Comparison of ENCODE assay signal across 8 mouse cellular contexts in genomic region chrX:99003046-99003445, GRCm38 (mm10). TPM values are rescaled to one million over a fixed set of nuclear protein-coding genes. Genes with fewer than 3 reads are reported as not detected.
A peak's percentile ranks its signal among the peaks of the same experiment; 100 is the strongest.
DNase-seq lines count a peak whose midpoint lies in the region; ATAC-seq and TF ChIP-seq lines count a peak whose summit lies in the region.

Gene Stard8, plus strand, starts transcription at chrX:99003248.

- 50% methylated on average over 9 of the region's 9 CpGs for WGBS in kidney, postnatal 0 days

- H3K4me1 ChIP-seq in kidney, postnatal 0 days (replicated peaks; ENCODE audit: insufficient read depth, low read length): no peaks in the 10 kb centered on the region

- H3K4me2 ChIP-seq in kidney, postnatal 0 days (ENCODE audit: low read length): peak within 1 kb of the TSS; percentile 21; the same call in 1 of the 2 replicates

- H3K9ac ChIP-seq in kidney, postnatal 0 days (ENCODE audit: low read depth, low read length): 0 out of 2 replicates have a peak within 1 kb of the TSS, but pooled peaks have one; percentile 23

- no peaks in the 10 kb centered on the region for H3K36me3 ChIP-seq in kidney, postnatal 0 days (ENCODE audit: insufficient read depth, low read length)

- no peaks in the 10 kb centered on the region for H3K9me3 ChIP-seq in kidney, postnatal 0 days (replicated peaks; ENCODE audit: low read length)

- no peaks in the 10 kb centered on the region for H3K27me3 ChIP-seq in kidney, postnatal 0 days (ENCODE audit: insufficient read depth, low read length)

- H3K4me3 ChIP-seq in kidney, postnatal 0 days (replicated peaks; ENCODE audit: low read depth, low read length): 0 out of 2 replicates have a peak within 1 kb of the TSS, but pooled peaks have one; percentile 9

- peak; percentile 68 for ATAC-seq in kidney, postnatal 0 days (replicated peaks; ENCODE audit: low FRiP score, low read depth)

- H3K27ac ChIP-seq in kidney, postnatal 0 days: no peak within 1 kb of the TSS

- peak; percentile 16 to 17 for DNase-seq in lung, adult 18-20 months
- DNase-seq in lung, postnatal 25 days (ENCODE audit: low spot score): no peak
- DNase-seq in gastrocnemius, postnatal 10 days: peak; percentile 13
- DNase-seq in kidney, postnatal 0 days (ENCODE audit: low spot score): peak; percentile 68
- DNase-seq in skeletal muscle tissue, adult 2 months (ENCODE audit: low read depth, low spot score): peak; percentile 13
- DNase-seq in layer of hippocampus, postnatal 14 days (ENCODE audit: low spot score in 2 of 2): no peak
- no peak for DNase-seq in liver
- DNase-seq in layer of hippocampus, adult 9-11 months: no peak

- TF ChIP-seq CTCF in kidney, postnatal 0 days (IDR thresholded peaks at IDR 0.05; ENCODE audit: low read depth): no peak

RNA-seq across cellular contexts. Expression of gene Stard8, which starts in this region (rescaled TPM):
- total RNA-seq in gastrocnemius, postnatal 10 days (2021): 10 to 100 TPM; 38.0 to 42.7 TPM
- polyA plus RNA-seq in kidney, postnatal 0 days (2015; fragmentation: Nextera tagmentation; extraction: Ambion mirVana): 18.5 and 20.4 TPM in 2 replicates
- total RNA-seq in layer of hippocampus, postnatal 14 days (2021): 1 to 10 TPM; 7.9 to 9.1 TPM

Comparison
In these comparisons a context has a peak if more than half of its experiments do, and no peak if none do; other contexts are left out.
1. DNase-seq: peak in lung, adult 18-20 months (2 of 2), gastrocnemius, postnatal 10 days (single experiment), kidney, postnatal 0 days (single experiment) and skeletal muscle tissue, adult 2 months (single experiment); none in lung, postnatal 25 days (single experiment), layer of hippocampus, postnatal 14 days (0 of 2), liver (single experiment) and layer of hippocampus, adult 9-11 months (single experiment).